Mouse (Mus musculus): ENCODE data around the gene Tmprss9.

Gene Tmprss9

GRCm38 (mm10) chr10:80915260-80915659 is 43.6 kb downstream of the Tmprss9 start:
- no peak for DNase-seq (ENCODE audit: low read depth)

GRCm38 (mm10) chr10:80915736-80916135 is 44.1 kb downstream of the Tmprss9 start:
- DNase-seq (ENCODE audit: low read depth): no peak

GRCm38 (mm10) chr10:80917336-80917778 is 45.7 kb downstream of the Tmprss9 start:
- DNase-seq (ENCODE audit: low read depth): peak; percentile 53

GRCm38 (mm10) chr10:80917779-80918434 is 46.3 kb downstream of the Tmprss9 start, which contains the start of gene Lmnb2:
Lmnb2 (minus strand) TSS chr10:80918245.
- peak; percentile 72 for DNase-seq (ENCODE audit: low read depth)

GRCm38 (mm10) chr10:80921923-80922322 is 50.3 kb downstream of the Tmprss9 start:
- no peak for DNase-seq (ENCODE audit: low read depth)

GRCm38 (mm10) chr10:80925472-80925871 is 53.8 kb downstream of the Tmprss9 start:
- DNase-seq (ENCODE audit: low read depth): no peak

GRCm38 (mm10) chr10:80928586-80929298 is 57.1 kb downstream of the Tmprss9 start:
- DNase-seq (ENCODE audit: low read depth): peak; percentile 94

- DNase-seq (ENCODE audit: low read depth): peak; percentile 99
These were observed 57.9 kb downstream of the Tmprss9 start, which contains the start of gene Gadd45b for GRCm38 (mm10) chr10:80929299-80930226. Gadd45b (plus strand) TSS chr10:80930073.

- DNase-seq (ENCODE audit: low read depth): no peak
These were observed 58.9 kb downstream of the Tmprss9 start for GRCm38 (mm10) chr10:80930361-80931152.

- peak; percentile 41 for DNase-seq (ENCODE audit: low read depth)
These were observed 59.6 kb downstream of the Tmprss9 start for GRCm38 (mm10) chr10:80931153-80931671.

- DNase-seq (ENCODE audit: low read depth): no peak
These were observed 60.0 kb downstream of the Tmprss9 start for GRCm38 (mm10) chr10:80931695-80932094.

- peak; percentile 65 for DNase-seq (ENCODE audit: low read depth)
These were observed 60.6 kb downstream of the Tmprss9 start for GRCm38 (mm10) chr10:80932206-80932605.

GRCm38 (mm10) chr10:80932700-80933420 is 61.2 kb downstream of the Tmprss9 start:
- DNase-seq (ENCODE audit: low read depth): peak; percentile 48

GRCm38 (mm10) chr10:80933421-80933979 is 61.9 kb downstream of the Tmprss9 start:
- peak; percentile 48 for DNase-seq (ENCODE audit: low read depth)

GRCm38 (mm10) chr10:80934136-80934985 is 62.7 kb downstream of the Tmprss9 start:
- no peak for DNase-seq (ENCODE audit: low read depth)

- no peak for DNase-seq (ENCODE audit: low read depth)
These were observed 63.6 kb downstream of the Tmprss9 start for GRCm38 (mm10) chr10:80935241-80935640.

- no peak for DNase-seq (ENCODE audit: low read depth)
These were observed 64.0 kb downstream of the Tmprss9 start for GRCm38 (mm10) chr10:80935698-80936097.

GRCm38 (mm10) chr10:80936135-80936809 is 64.6 kb downstream of the Tmprss9 start:
- DNase-seq (ENCODE audit: low read depth): no peak

- no peak for DNase-seq (ENCODE audit: low read depth)
These were observed 65.1 kb downstream of the Tmprss9 start for GRCm38 (mm10) chr10:80936810-80937164.
